Mouse (Mus musculus): ENCODE data around the gene Gm20716.
"Not testable (repeated sequence)": the region's sequence is repeated elsewhere in the genome, so short reads cannot be mapped to it uniquely, and the experiment has no call there.

The Gm20716 gene

DNA sequence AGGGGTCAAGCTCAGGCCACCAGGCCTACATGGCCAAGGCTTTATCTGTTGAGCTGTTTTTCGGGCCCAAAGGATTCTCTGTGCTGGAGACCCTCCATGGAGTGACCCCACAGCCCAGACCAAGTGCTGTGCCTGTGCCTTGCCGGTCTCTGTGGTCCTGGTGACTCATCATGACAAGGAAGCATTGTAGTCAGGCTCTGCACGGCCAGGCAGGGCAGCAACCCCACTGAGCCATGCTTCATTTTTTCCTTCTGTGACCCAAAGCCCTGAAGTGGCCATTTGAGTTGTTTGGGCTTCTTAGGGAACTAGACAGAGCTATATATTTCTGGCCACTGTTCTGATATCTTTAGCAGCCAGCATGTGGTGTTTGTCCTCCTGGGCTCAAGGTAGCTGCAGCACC is 62.4 kb downstream of the Gm20716 start:
- in situ Hi-C loops (cut with MboI, MseI) = no loop called here

- in situ Hi-C loops (cut with MboI, MseI) = no loop called here
Measured at GRCm38 (mm10) chr2:168166750-168167460, 63.3 kb downstream of the Gm20716 start.

DNA sequence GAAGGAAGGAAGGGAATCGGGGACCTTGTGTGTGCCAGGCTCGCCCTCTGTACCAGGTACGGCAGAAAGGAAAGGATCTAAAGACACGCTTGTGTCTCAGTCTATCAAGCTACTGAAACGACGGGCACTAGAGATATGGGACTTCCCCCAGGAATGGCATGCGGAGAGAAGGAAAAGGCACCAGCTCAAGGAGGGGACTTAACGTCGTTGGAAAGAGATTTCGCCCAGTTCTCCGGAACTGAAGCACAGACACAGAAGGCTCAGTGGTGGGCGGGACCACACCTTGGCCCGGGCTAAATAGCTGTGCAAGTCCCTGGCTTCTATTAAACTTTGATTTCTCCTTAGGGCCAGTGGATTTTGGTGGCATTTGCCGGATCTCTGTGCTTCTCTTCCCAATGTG is 68.2 kb downstream of the Gm20716 start:
- in situ Hi-C loops (cut with MboI, MseI) = loop anchor here (5.0 kb wide), 1 partner anchor 35 kb away; no protein-coding TSS in a partner anchor

- in situ Hi-C loops (cut with MboI, MseI) = loop anchor here (5.0 kb wide), 1 partner anchor 36 kb away; no protein-coding TSS in a partner anchor
Measured at GRCm38 (mm10) chr2:168161514-168161971, 68.6 kb downstream of the Gm20716 start.

DNA sequence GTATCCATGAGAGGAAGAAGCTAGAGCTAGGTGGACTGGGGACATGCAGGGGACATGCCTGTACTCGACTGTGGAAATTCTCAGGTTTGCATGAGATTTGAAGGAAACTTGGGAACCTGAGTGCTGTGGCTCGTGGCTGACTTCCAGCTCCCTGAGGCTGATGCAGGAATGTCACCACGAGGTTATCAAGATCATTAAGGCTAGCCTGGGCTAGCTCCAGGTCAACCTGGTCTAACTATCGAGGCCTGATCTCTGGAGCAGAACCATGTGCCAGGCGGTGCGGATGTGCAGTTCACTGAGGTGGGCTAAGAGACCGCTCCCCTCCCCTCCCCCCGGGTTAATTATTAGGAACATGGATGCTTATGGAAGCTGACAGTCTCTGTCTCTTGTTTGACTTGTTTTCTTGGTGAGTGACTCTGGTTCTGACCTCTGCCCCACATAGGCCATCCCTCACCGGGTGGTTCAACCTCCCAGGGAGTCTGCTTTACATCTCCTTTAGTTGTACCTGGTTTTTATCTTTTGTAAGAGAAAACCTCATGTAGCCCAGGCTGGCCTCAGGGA is 69.7 kb downstream of the Gm20716 start:
- in situ Hi-C loops (cut with MboI, MseI) = loop anchor here (5.0 kb wide), 1 partner anchor 37 kb away; no protein-coding TSS in a partner anchor

- in situ Hi-C loops (cut with MboI, MseI) = no loop called here
Measured at GRCm38 (mm10) chr2:168158911-168159711, 71.1 kb downstream of the Gm20716 start.

- in situ Hi-C loops (cut with MboI, MseI) = not testable (repeated sequence)
Measured at GRCm38 (mm10) chr2:168157974-168158373, 72.2 kb downstream of the Gm20716 start.

DNA sequence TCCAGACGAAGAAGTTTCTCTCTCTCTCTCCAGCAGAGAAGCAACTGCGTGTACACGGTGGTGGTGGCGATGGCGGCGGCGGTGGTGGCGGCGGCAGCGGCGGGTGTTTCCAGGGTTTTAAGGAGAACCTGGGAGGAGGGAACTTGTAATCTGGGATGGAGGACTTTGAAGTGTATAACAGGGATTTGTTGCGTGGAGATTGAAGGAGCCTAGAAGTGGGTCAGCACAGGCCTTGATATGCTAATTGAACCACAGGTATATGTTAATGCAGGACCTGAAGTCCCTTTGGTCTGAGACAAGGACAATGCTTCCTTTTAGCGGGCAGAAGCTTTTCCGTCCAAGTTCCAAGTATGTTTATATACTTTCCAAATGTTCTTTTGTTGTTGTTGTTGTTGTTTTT is 73.8 kb downstream of the Gm20716 start:
- in situ Hi-C loops (cut with MboI, MseI) = no loop called here

GRCm38 (mm10) chr2:168155666-168156065 is 74.5 kb downstream of the Gm20716 start:
- in situ Hi-C loops (cut with MboI, MseI) = no loop called here

- in situ Hi-C loops (cut with MboI, MseI) = no loop called here
Measured at GRCm38 (mm10) chr2:168154090-168154881, 75.9 kb downstream of the Gm20716 start.

GRCm38 (mm10) chr2:168149241-168149640 is 80.9 kb downstream of the Gm20716 start:
- in situ Hi-C loops (cut with MboI, MseI) = no loop called here

GRCm38 (mm10) chr2:168147722-168148432 is 82.3 kb downstream of the Gm20716 start:
- in situ Hi-C loops (cut with MboI, MseI) = no loop called here

DNA sequence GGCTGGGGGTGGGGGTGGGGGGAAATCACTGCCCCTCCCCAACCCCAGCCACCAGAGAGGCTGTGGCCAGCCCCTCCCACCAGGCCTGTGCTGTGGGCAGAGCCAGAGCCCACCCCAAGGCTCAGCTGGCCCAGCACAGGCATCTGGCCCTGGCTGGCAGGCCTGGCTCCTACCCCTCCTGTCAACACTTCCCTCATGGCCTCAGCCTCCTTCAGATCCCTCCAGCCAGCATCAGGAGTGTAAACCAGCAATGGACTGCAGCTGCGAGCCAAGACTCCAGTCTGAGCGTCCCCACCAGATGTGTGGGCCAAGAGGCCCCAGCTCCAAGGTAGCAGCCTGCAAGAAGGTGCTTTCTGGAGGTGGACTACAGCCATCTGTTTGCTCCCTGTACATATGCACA is 84.7 kb downstream of the Gm20716 start:
- in situ Hi-C loops (cut with MboI, MseI) = no loop called here

- in situ Hi-C loops (cut with MboI, MseI) = no loop called here
Measured at GRCm38 (mm10) chr2:168143794-168144193, 86.4 kb downstream of the Gm20716 start.

GRCm38 (mm10) chr2:168137161-168137560 is 93.0 kb downstream of the Gm20716 start:
- in situ Hi-C loops (cut with MboI, MseI) = no loop called here
